Mouse (Mus musculus) lung, adult 2 months (tissue): ENCODE data around the gene Ascc2.

Experiments
- CTCF ChIP-seq: fragments of 200-500 bp; IDR thresholded peaks from 2 replicates; pipeline ENCODE4 v1.5.1; 2011; ENCODE audit warnings: mild to moderate bottlenecking, low read length, control low read depth; ENCODE audit not compliant: insufficient read depth
- POLR2A ChIP-seq: fragments of 200-500 bp; IDR thresholded peaks from 2 replicates; pipeline ENCODE4 v1.6.1; 2011; ENCODE audit warnings: low read depth, mild to moderate bottlenecking, control low read depth, low read length, borderline replicate concordance; ENCODE audit errors: extremely low read depth

GRCm38 (mm10) chr11:4638261-4638660 is 714 bp downstream of the Ascc2 start:
- TF ChIP-seq CTCF (no peak), POLR2A (no peak)
